Mouse (Mus musculus): Measurements from ENCODE around the gene Gabarapl2.

The Gabarapl2 gene

GRCm38 (mm10) chr8:111940171-111941100 is at the start of gene Gabarapl2:
Gene Gabarapl2 (plus strand): TSS chr8:111940703.
- DNase-seq (ENCODE audit: low read depth, low spot score), result peak; percentile 99

DNA sequence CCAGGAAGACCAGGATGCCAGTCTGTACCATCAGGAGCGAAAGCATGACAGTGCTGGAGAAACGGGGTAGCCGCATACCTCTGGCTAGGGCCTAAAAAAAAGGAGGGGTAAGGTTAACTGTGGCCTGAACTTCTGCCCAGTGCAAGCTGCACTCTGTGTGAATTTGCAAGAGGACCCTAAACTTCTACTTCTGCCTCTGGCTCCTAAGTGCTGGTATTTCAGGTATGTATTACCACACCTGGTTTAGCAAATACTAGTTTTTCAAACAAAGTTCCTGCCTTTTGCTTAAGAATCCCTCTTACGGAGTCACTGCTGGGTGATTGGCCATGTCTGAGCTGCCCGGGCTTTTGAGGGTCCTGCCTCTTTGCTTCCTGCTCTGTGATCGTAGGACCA is 49.6 kb upstream of the Gabarapl2 start:
- DNase-seq (ENCODE audit: low read depth, low spot score), result no peak

DNA sequence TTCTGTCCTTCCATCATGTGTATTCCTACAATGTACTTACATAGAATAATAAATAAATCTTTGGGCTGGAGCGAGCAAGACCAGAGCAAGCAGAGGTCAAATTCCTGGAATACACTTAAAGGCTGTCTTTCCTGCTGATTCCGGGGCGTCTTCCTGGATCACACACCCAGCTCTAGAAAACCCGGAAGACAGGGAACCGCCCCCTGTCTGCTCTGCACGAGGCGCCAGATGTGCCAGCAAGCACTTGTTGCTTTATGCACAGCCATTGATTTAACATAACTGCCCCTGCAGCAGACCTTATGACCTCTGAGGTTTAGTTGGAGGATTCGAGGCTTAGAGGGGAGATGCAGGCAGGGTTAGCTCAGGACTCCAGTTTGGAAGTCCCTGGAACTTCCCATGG is 48.5 kb upstream of the Gabarapl2 start:
- DNase-seq (ENCODE audit: low read depth, low spot score), result no peak

GRCm38 (mm10) chr8:111892615-111893014 is 47.9 kb upstream of the Gabarapl2 start:
- no peak for DNase-seq (ENCODE audit: low read depth, low spot score)

DNA sequence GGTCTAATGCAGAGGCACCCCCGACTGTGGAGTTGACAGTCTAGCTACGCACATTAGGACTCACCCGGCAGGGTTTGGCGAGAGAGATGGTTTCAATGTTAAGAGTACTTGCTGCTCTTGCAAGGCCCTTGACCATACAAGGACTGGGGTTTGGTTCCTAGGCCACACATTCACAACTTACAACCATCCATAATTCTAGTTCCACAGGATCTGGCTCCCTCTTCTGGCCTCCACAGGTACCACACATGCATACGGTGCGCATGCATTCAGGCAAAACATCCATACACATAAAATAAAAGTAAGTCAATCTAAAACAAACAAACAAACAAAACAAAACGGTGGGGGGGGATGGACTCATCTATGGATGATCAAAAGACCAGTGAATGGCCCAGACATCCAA is 45.5 kb upstream of the Gabarapl2 start:
- DNase-seq (ENCODE audit: low read depth, low spot score), result no peak

DNA sequence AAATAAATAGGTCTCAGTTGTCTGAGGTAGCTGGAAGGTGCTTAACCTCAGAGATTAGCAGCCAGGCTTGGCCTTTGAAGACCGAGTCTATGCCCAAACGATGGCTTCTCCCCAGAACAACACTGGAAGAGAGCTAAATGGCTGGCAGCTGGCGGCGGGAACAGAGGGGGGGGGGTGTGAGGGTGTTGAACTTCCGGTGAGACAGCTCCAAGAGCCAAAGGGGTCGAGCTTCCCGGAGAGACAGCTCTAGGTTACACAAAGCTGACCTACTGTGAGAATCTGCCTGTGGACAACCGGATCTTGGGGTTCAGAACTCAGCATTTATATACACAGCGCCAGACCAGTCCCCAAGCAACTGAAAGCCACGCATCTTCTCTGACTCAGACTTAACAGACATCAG is 41.9 kb upstream of the Gabarapl2 start:
- no peak for DNase-seq (ENCODE audit: low read depth, low spot score)

- no peak for DNase-seq (ENCODE audit: low read depth, low spot score)
Measured at GRCm38 (mm10) chr8:111902080-111902479, 38.4 kb upstream of the Gabarapl2 start.

GRCm38 (mm10) chr8:111905500-111906121 is 34.9 kb upstream of the Gabarapl2 start:
- DNase-seq (ENCODE audit: low read depth, low spot score), result no peak

GRCm38 (mm10) chr8:111909621-111910450 is 30.7 kb upstream of the Gabarapl2 start, which contains the start of gene Chst5:
Gene Chst5 (minus strand): TSS chr8:111910447.
- DNase-seq (ENCODE audit: low read depth, low spot score), result peak; percentile 53

DNA sequence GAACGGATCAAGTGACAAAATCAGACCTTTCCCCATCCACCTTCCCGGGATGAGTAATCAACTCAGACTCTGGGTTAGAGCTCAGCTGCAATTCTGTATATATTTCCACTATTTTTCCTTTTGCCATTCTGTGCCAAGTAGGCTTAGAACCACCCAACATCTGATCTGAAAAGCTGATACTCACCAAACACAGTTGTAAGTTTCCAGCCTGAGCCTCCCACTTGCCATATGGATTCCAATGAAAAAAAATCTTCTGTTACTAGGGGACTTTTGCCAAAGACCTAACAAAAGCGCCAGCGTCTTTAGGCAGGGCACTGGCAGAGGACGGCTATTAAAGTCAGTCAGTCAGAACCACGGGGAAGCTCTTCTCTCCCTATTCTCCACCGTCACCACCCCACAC is 28.9 kb upstream of the Gabarapl2 start:
- peak; percentile 85 for DNase-seq (ENCODE audit: low read depth, low spot score)

DNA sequence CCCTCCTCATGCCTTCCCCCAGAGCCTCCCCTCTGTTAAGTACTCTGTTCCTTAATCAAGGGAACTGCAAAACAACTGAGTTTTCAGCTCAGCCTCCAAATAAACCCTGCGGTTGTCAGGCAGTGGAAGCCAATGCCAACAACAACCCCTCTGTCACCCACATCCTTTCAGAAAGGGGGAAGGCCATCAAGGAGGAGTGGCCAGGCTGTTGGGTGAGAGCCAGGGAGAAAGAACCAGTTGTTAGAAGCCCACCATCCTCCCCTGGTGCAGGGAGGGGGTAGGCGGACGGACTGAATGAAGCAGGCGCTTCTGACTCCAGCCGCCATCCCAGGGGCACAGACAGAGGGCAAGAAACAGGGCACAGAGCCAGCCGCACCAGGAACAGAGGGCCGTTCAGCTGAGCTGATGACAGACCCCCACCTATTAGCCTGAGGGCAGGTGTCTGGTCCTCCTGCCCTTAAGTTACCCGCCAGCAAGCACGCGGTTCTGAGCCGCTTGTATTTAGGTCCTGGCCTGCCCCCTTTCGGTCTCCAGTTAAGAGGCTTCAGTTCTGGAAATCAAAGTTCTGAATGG is 27.6 kb upstream of the Gabarapl2 start:
- DNase-seq (ENCODE audit: low read depth, low spot score), result peak; percentile 49

GRCm38 (mm10) chr8:111919663-111920062 is 20.8 kb upstream of the Gabarapl2 start:
- DNase-seq (ENCODE audit: low read depth, low spot score), result no peak

- no peak for DNase-seq (ENCODE audit: low read depth, low spot score)
Measured at GRCm38 (mm10) chr8:111920971-111921370, 19.5 kb upstream of the Gabarapl2 start.

- peak; percentile 91 for DNase-seq (ENCODE audit: low read depth, low spot score)
Measured at GRCm38 (mm10) chr8:111923383-111923804, 17.1 kb upstream of the Gabarapl2 start.

GRCm38 (mm10) chr8:111924976-111925375 is 15.5 kb upstream of the Gabarapl2 start:
- no peak for DNase-seq (ENCODE audit: low read depth, low spot score)

DNA sequence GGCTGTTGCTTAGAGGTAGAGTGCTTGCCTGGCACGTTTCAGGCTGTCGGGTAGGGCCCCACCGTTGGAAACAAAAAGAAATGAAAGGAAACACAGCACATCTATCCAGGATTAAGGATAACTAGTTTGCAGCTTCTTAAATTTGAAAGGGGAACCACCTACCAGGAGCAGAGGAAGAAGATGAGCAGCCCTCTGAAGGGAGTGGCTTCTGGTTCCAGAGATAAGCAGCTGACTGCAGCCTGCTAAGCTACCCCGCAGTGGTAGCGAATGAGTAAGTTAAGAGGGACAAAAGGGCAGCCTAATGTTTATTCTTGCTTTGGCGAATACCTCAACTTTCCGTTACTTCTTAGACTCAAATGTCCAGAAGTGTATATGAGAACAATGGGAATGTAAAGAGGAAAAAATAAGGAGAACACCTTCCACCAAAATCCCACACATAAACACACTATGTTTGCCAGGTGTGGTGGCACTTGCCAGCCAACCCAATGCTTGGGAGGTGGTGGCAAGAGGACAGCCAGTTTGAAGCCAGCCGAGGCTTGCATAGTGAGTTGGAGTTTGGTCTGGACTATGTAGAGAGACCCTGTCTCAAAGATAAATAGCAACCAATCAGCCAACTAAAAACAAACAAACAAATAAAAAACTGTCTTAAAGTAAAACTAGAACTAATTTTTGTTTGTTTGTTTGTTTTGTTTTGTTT is 10.7 kb upstream of the Gabarapl2 start:
- no peak for DNase-seq (ENCODE audit: low read depth, low spot score)

GRCm38 (mm10) chr8:111931721-111932120 is 8.8 kb upstream of the Gabarapl2 start:
- no peak for DNase-seq (ENCODE audit: low read depth, low spot score)

GRCm38 (mm10) chr8:111932580-111933336 is 7.7 kb upstream of the Gabarapl2 start:
- peak; percentile 78 for DNase-seq (ENCODE audit: low read depth, low spot score)

GRCm38 (mm10) chr8:111933348-111934076 is 7.0 kb upstream of the Gabarapl2 start, which contains the start of gene Tmem231:
Gene Tmem231 (minus strand): TSS chr8:111933881.
- DNase-seq (ENCODE audit: low read depth, low spot score), result peak; percentile 99

Measured in brain, adult 2 months (tissue).